Mouse (Mus musculus) stomach, postnatal 0 days (tissue): ENCODE measurements around the gene Rasgef1b. TPM values are rescaled to one million over a fixed set of nuclear protein-coding genes. Genes with fewer than 3 reads are reported as not detected.

Experiments
- ATAC-seq: fragments of 200-750 bp; cut with Nextera tagmentation; 2 replicates; pipeline ENCODE4 v1.8.0; 2017; ENCODE audit not compliant: low FRiP score, low TSS enrichment
- DNase-seq: peaks from one replicate; pipeline ENCODE4 v3.0.0-alpha.2; 2016; ENCODE audit warnings: low spot score
- H3K27ac ChIP-seq: fragments of 300-500 bp; sonication (generic); replicated peaks from 2 replicates; pipeline ENCODE4 v1.5.1; 2014; ENCODE audit warnings: mild to moderate bottlenecking, control low read depth
- H3K27me3 ChIP-seq: fragments of 300-500 bp; sonication (generic); 2 replicates; pipeline ENCODE4 v1.6.1; 2014; ENCODE audit warnings: low read length; ENCODE audit not compliant: control insufficient read depth, insufficient read depth
- H3K36me3 ChIP-seq: fragments of 300-500 bp; sonication (generic); 2 replicates; pipeline ENCODE4 v1.6.1; 2014; ENCODE audit warnings: low read length, mixed read lengths; ENCODE audit not compliant: control insufficient read depth, insufficient read depth
- H3K4me1 ChIP-seq: fragments of 300-500 bp; sonication (generic); replicated peaks from 2 replicates; pipeline ENCODE4 v1.6.1; 2014; ENCODE audit warnings: antibody characterized with exemption; ENCODE audit not compliant: control insufficient read depth, insufficient read depth
- H3K4me2 ChIP-seq: fragments of 300-500 bp; sonication (generic); replicated peaks from 2 replicates; pipeline ENCODE4 v1.6.1; 2014; ENCODE audit warnings: low read depth, mild to moderate bottlenecking, control low read depth, moderate library complexity
- H3K4me3 ChIP-seq: fragments of 300-500 bp; sonication (generic); 2 replicates; pipeline ENCODE4 v1.5.1; 2014; ENCODE audit warnings: low read depth, low read length, control low read depth
- H3K9ac ChIP-seq: fragments of 300-500 bp; sonication (generic); 2 replicates; pipeline ENCODE4 v1.6.1; 2014; ENCODE audit warnings: mild to moderate bottlenecking, low read length, control low read depth, mixed read lengths
- H3K9me3 ChIP-seq: fragments of 300-500 bp; sonication (generic); 2 replicates; pipeline ENCODE4 v1.6.1; 2016; ENCODE audit warnings: low read length; ENCODE audit not compliant: control insufficient read depth
- CTCF ChIP-seq: IDR thresholded peaks from 2 replicates; pipeline ENCODE4 v1.5.1; 2016; ENCODE audit warnings: antibody characterized with exemption, low read depth, mild to moderate bottlenecking, moderate library complexity
- EP300 ChIP-seq: optimal IDR thresholded peaks from 2 replicates; pipeline ENCODE3; 2016; ENCODE audit warnings: antibody characterized with exemption
- WGBS: fragments of 180-500 bp; shearing (Covaris S2); extraction: QIAGEN DNeasy Blood & Tissue Kit; methylation state at CpG from one replicate; pipeline ENCODE4 v1.1.7; 2014; 5-methylcytosine and 5-hydroxymethylcytosine counted together
- polyA plus RNA-seq: library from polyadenylated mRNA; unstranded; fragments of >200 nt; fragmentation: Nextera tagmentation; extraction: Ambion mirVana; gene quantifications from 2 replicates; pipeline ENCODE4 v1.2.1, GENCODE M21; 2015

Gene Rasgef1b
- polyA plus RNA-seq, 1 experiment from 2014 or later = 37.4 TPM

GRCm38 (mm10) chr5:99342527-99342926 lies 386.3 kb downstream of the Rasgef1b start:
- Histone ChIP-seq H3K4me2 (no peak overlapping the region), H3K4me1 (no peaks in the 10 kb centered on the region), H3K27ac (no peak overlapping the region), H3K4me3 (no peak overlapping the region), H3K9ac (no peak overlapping the region), H3K9me3 (no peaks in the 10 kb centered on the region), H3K27me3 (no peaks in the 10 kb centered on the region), H3K36me3 (no peaks in the 10 kb centered on the region)
- ATAC-seq (no peak), DNase-seq (no peak)
- WGBS = 94% methylated on average over 10 of the region's 10 CpGs
- TF ChIP-seq EP300 = no peak
- no peak for TF ChIP-seq CTCF

- no peak for ATAC-seq
- peak overlapping the region; percentile 26; the same call in 1 of the 2 replicates for H3K4me3 ChIP-seq
- H3K27me3 ChIP-seq = no peaks in the 10 kb centered on the region
- no peak for DNase-seq
- H3K4me2 ChIP-seq = peak overlapping the region; percentile 57
- TF ChIP-seq CTCF (no peak), EP300 (no peak)
- peak overlapping the region; percentile 86 for H3K27ac ChIP-seq
- no peaks in the 10 kb centered on the region for H3K9me3 ChIP-seq
- H3K9ac ChIP-seq = no peak overlapping the region
- H3K36me3 ChIP-seq = no peaks in the 10 kb centered on the region
- 51% methylated on average over 8 of the region's 8 CpGs for WGBS
- no peaks in the 10 kb centered on the region for H3K4me1 ChIP-seq
These were observed 388.4 kb downstream of the Rasgef1b start for GRCm38 (mm10) chr5:99340311-99340989.

- H3K4me3 ChIP-seq = peak overlapping the region; percentile 26
- H3K27ac ChIP-seq = peak overlapping the region; percentile 86
- H3K4me2 ChIP-seq = peak overlapping the region; percentile 57
- no peaks in the 10 kb centered on the region for H3K27me3 ChIP-seq
- no peaks in the 10 kb centered on the region for H3K4me1 ChIP-seq
- 22% methylated on average over 15 of the region's 15 CpGs for WGBS
- H3K9me3 ChIP-seq = no peaks in the 10 kb centered on the region
- ATAC-seq = peak; percentile 85
- peak; percentile 73 for DNase-seq
- peak overlapping the region; percentile 35; the same call in 1 of the 2 replicates for H3K9ac ChIP-seq
- TF ChIP-seq EP300 (no peak), CTCF (no peak)
- no peaks in the 10 kb centered on the region for H3K36me3 ChIP-seq
These were observed 389.1 kb downstream of the Rasgef1b start for GRCm38 (mm10) chr5:99339790-99340189.

GRCm38 (mm10) chr5:99338826-99339225 lies 390.0 kb downstream of the Rasgef1b start:
- no peak overlapping the region for H3K4me2 ChIP-seq

GRCm38 (mm10) chr5:99336427-99336826 lies 392.4 kb downstream of the Rasgef1b start:
- DNase-seq (no peak), ATAC-seq (no peak)
- no peak overlapping the region for H3K4me3 ChIP-seq
- 70% methylated on average over 11 of the region's 11 CpGs for whole genome bisulfite sequencing
- no peak overlapping the region for H3K4me2 ChIP-seq
- no peak overlapping the region for H3K27ac ChIP-seq
- H3K36me3 ChIP-seq = no peaks in the 10 kb centered on the region
- H3K9me3 ChIP-seq = no peaks in the 10 kb centered on the region
- TF ChIP-seq CTCF (no peak), EP300 (no peak)
- H3K9ac ChIP-seq = no peak overlapping the region
- no peaks in the 10 kb centered on the region for H3K27me3 ChIP-seq
- H3K4me1 ChIP-seq = no peaks in the 10 kb centered on the region

More at GRCm38 (mm10) chr5:99338826-99339225, 390.0 kb downstream of the Rasgef1b start:
- Histone ChIP-seq H3K27me3 (no peaks in the 10 kb centered on the region), H3K9me3 (no peaks in the 10 kb centered on the region), H3K9ac (no peak overlapping the region), H3K27ac (no peak overlapping the region; the same call in 1 of the 2 replicates), H3K4me3 (no peak overlapping the region), H3K4me1 (no peaks in the 10 kb centered on the region), H3K36me3 (no peaks in the 10 kb centered on the region)
- 64% methylated on average over 6 of the region's 6 CpGs for WGBS
- TF ChIP-seq CTCF = no peak
- DNase-seq = peak; percentile 55
- peak; percentile 92 for ATAC-seq

GRCm38 (mm10) chr5:99334017-99334416 lies 394.8 kb downstream of the Rasgef1b start:
- 74% methylated on average over 5 of the region's 5 CpGs for WGBS

More at GRCm38 (mm10) chr5:99334017-99334416, 394.8 kb downstream of the Rasgef1b start:
- no peaks in the 10 kb centered on the region for H3K36me3 ChIP-seq
- no peak for DNase-seq
- H3K27ac ChIP-seq = no peak overlapping the region
- H3K4me1 ChIP-seq = no peaks in the 10 kb centered on the region
- H3K27me3 ChIP-seq = no peaks in the 10 kb centered on the region
- H3K9me3 ChIP-seq = no peaks in the 10 kb centered on the region
- ATAC-seq = peak; percentile 65
- no peak overlapping the region for H3K9ac ChIP-seq
- no peak overlapping the region for H3K4me2 ChIP-seq
- H3K4me3 ChIP-seq = no peak overlapping the region
- TF ChIP-seq CTCF = no peak
- TF ChIP-seq EP300 = no peak
